Mouse (Mus musculus) mouse trophoblast stem cell (cell line): ENCODE results near the gene Orai3.
"Not testable (repeated sequence)": the region's sequence is repeated elsewhere in the genome, so short reads cannot be mapped to it uniquely, and the experiment has no call there.

ENCODE experiments used
- in situ Hi-C, 2 experiments: fragments of 300-500 bp; cut with MseI, MboI; formaldehyde crosslinking; loops; 2 replicates in 1 of 2; 3 replicates in 1 of 2; pipeline ENCODE4 v1.15.1; 2025

Gene Orai3

DNA sequence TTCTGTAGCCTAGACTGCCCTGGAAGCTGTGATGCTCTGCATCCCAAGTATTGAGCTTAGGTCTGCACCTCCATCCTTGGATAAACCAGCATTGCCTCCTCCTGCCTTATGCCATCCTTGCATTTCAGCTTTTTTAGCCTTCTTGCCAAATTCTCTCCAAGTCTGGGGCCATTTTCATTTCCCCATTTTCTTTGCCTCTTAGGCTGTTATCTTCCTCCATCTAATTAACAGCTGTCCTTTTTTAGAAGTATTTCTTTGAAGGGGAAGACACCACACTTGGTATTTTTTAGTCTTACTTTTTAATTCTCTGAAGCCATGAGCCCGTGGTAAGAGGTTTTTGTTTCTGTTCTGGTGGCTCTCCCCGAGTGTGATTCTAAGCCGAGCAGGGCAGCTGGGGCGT is 6.0 kb upstream of the Orai3 start:
- in situ Hi-C loops = loop anchor here in 1 of 2 experiments (5.0 kb wide), 1 partner anchor 41 kb away; no protein-coding TSS in a partner anchor

DNA sequence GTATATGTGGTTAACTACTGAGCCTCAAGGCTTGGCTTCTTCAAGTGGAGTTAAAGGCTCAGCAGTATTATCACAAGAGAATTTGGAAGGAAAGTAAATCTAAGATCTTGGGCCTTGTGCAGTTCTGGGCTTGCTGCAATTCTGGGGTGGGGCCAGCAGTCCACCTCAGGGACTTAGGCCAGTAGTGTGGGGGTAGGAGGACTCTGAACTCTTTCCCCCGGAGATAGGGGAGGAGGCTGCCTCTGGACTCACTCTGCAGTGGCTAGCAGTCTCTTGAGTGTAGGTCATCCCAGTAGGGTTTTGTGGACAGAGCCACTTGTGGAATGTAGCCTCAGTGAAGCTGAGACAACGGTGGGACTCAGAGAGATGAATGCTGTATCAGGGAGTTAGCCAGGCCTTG is 3.9 kb upstream of the Orai3 start:
- in situ Hi-C loops = no loop called here

DNA sequence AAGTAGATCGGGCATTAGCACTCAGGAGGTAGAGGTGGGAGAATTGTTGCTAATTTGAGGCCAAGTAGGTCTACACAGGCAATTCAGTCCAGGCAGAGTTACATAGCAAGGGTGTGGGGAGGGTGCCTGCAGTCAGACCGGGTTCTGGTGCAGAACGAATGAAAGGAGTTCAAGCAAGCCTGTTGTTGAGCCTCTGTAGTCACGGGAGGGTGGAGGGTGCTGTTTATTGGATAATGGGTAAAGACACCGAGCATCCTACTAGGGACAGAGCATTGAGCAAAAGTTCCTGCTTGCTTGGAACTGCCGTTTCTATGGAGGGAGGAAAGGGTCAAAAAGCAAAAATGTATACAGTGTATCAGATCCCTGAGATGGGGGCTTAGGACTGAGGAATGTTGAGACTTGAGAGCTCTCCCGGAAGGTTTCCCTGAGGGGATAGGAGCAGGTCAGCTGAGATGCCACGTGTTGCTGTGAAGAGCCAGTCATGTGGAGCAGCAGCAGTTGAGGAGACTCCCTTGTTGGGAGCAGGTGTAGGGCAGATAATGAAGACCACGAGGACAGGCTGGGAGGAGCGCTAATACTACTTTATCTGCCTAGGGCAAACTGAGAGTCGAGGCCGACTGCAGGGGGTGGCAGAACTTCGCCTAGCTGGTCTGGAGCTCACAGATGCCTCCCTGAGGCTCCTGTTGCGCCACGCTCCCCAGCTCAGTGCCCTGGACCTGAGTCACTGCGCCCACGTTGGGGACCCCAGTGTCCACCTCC is 2.6 kb upstream of the Orai3 start:
- in situ Hi-C loops = no loop called here

DNA sequence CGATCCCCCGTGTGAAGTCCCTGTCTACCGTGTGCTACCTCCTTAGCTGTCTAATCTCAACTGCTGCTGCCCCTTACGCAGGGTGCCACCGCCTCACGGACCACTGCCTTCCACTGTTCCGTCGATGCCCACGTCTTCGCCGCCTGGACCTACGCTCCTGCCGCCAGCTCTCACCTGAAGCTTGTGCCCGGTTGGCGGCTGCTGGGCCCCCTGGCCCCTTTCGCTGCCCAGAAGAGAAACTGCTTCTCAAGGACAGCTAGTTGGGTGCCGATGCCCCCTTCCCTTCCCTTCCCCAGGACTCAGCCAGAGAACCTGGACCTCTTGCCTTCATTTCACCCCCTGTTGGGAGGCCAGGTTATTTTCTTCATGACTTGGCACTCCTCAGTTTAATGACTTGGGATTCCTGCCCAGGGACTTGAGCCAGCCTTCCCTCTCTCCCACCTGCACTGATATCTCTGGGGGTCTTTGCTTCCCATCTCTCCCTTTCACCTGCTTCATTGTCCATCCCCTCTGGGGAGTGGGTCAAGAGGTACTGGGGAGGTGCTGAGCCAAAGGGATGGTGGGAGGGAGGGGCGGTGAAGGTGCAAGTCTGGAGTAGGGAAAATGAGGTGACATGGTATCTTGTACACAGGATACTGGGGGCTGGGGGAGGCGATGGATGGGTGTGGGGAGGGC is 1.8 kb upstream of the Orai3 start:
- in situ Hi-C loops = no loop called here

DNA sequence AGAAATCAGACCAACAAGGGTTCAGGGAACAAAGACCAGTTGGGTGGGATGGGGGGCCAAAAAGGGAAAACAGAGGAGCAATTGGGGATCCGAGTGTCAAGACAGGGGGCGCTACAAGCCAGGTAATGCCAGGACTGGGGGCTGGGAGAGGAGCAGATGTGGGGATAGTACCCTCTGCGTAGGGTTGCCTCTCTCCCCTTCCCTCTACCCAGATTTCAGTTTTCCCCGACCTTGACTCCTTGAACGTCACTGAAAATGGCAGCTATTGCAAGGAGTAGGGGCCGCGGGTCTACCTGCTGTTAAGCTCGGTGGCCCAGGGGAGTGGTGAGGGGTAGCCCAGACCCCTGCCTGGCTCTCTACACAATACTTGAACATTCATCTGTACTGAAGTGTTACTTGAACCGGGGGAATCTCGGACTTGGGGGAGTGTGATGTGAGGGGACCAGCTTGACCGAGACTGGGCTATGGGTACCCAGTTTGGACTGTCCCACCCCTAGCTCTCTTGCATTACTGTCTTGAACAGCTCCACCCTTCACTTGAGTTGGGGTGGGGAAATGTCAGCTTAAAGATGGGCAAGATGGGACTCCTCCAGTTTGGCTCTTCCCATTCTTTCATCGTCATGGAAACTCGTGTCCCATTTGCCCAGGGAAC is 1.1 kb upstream of the Orai3 start:
- in situ Hi-C loops = no loop called here

DNA sequence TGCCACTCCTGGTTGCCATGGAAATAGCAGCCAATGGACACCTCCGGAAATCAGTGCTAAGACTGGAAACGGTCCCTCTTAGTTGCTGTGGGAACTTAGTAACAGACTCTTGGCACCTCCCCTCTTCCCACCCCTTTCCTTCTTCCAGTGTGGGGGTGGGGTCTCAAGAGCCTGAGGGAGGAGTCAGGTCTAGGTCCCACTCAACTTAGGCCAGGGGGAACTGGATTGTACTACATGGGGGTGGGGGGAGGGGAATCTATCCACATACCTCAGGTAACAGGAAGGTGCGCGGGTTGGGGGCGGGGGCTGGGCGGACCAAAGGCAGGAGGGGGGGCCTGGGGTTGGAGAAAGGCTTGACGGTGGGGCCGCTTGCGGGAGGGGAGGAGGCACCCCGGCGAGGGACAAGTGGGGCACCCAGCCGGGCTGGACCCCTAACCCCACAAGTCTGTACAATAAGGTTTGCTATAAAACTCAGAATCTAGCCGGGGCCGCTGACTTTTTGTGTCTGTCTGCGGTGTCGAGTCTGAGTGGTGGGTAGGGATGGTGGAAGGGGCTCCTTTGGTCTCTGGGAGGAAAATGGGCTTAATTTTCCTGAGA is 520 bp upstream of the Orai3 start:
- in situ Hi-C loops = no loop called here

DNA sequence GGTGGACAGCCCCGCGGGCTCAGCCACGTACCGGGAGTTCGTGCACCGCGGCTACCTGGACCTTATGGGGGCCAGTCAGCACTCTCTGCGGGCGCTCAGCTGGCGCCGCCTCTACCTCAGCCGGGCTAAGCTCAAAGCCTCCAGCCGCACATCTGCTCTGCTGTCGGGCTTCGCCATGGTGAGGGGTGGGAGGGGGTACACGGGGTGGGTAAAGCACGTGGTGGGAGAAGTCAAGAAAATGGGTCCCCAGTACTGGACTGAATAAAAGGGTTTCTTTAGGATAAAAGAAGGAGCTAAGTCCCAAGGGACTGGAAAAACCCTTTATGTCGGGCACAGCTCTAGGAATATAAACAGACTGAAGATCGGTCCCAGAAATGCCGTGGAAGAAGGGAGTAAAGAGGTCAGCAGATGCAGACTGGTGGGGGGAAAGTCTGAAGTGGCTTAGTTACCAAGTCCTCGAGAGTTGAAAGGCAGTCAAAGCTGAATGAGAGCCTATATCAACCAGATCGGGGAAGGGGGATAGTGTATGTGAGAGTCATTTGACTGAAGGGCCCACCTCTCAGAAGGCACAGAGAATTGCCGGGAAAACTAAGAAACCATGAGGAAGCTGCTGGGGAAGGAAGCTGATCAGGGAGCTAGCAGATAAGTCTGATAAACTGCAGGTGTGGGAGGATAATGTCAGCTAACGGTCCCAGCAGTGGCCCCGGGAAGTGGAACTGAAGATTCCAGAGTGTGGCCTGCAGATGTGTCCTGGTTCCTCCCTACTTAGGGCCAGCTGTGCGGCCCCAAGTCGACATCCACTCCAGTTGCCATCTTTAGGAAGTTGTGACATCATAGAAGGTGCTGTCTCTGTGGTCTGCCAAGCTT is 657 bp downstream of the Orai3 start:
- in situ Hi-C loops = no loop called here

DNA sequence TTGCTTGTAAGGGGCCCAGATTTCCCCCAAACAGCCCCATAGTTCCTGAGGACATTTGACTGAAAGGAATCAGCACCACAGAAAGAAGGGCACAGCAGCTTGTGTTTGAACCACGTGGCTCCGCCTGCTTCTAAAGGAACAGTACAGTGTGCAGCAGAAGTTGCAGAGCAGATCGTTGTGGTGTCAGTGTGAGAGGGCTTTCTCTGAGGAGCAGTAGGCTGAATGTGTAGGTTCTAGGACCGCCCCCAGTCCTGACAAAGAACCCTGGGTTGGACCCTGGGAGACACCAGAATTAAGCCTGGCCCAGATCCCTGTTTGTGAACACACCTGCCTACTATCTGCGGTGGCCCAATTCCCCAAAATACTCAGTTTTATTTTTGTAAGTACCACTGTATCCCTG is 1.6 kb downstream of the Orai3 start:
- in situ Hi-C loops = no loop called here

DNA sequence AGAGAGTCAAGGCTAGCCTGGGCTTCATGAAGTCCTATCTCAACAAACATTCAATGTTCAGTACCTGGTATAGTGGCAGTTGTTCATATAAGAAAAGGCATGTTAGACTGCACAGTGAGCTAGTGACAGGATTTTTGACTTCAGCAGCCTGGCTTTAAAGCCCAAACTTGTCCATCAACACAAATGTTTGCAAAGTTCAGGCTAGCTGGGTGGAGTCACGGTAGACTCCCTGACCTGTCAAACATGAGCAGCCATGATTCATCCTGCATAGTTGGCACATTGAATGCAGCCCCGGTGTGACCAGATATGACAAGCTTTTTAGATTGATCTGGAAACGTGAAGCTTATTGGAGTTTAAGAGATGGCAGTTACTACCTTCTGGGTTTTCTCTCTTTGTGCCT is 2.5 kb downstream of the Orai3 start:
- in situ Hi-C loops = no loop called here

DNA sequence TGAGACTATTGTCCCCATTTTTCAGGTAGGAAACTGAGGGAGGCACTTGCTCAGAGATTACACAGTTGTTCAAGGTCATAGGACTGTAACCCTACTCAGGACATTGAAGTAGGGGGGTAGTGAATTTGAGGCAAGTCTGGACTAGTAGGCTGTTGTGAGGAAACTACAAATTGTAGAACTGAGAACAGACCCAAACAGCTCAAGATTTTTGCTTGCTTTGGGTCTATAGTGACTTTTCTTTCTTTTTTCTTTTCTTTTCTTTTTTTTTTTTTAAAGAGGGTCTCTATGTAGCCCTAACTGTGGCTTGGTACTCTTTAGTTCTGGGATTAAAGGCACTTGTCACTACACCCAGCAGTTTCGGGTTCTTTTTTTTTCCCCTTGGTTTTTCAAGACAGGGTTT is 2.9 kb downstream of the Orai3 start:
- in situ Hi-C loops = no loop called here

DNA sequence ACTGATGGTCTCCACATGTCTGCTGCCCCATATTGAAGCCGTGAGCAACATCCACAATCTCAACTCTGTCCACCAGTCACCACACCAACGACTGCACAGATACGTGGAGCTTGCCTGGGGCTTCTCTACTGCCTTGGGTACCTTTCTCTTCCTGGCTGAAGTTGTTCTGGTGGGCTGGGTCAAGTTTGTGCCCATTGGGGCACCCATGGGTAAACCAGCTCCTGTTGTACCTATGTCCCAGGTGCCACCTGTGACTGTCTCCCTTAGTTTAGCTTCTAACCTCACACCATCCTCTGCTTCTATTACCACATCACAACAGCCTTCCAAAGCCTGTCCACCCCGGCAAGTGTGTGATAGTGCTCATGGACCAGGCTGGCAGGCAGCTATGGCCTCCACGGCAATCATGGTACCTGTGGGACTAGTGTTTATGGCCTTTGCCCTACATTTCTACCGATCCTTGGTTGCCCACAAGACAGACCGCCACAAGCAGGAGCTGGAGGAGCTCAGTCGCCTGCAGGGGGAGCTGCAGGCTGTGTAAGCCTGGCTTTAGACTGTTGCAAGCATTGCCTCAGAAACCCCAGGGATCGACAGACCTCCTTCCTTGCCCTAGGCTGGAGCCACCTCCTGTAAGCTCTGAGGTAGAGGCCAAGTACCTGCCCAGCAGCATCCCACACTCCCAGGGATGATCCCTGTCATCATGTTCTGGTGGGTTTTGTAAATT is 4.2 kb downstream of the Orai3 start:
- in situ Hi-C loops = no loop called here

DNA sequence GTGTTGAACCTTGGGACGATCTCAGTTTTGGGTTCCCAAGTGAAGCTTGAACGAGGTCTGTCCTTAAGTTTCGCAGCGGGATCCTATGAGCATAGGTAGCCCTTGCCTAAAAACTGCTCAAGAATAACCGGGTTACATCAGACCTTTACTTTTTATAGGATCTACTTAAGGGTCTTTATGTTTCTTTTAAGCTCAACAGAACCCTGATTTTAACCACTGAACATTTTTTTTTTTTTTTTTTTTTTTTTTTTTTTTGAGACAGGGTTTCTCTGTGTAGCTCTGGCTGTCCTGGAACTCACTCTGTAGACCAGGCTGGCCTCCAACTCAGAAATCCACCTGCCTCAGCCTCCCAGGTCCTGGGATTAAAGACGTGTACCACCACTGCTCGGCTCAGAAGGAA is 6.2 kb downstream of the Orai3 start:
- in situ Hi-C loops = not testable (repeated sequence)

DNA sequence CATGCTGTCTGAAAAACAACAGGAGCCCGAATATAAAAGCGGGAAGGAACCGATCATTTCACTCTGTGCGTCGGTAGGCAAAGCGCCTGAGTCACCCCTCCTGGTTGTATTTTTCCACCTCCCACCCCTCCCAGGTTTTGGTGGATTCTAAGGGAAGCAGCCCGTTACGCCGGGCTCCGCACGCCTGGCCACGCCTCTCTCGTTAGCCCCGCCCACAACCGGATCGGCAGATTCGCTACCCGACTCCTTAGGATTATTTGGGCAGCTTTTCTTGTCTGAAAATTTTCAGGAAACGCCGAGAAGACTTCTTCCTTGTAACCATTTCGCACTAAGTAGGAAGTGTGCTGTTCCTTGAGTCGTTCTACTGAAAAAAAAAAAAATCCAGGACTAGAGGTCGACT is 6.8 kb downstream of the Orai3 start, which contains the start of gene Setd1a:
Gene Setd1a (plus strand): TSS at position 245 of the 400 bp plus-strand sequence.
- in situ Hi-C loops = no loop called here

DNA sequence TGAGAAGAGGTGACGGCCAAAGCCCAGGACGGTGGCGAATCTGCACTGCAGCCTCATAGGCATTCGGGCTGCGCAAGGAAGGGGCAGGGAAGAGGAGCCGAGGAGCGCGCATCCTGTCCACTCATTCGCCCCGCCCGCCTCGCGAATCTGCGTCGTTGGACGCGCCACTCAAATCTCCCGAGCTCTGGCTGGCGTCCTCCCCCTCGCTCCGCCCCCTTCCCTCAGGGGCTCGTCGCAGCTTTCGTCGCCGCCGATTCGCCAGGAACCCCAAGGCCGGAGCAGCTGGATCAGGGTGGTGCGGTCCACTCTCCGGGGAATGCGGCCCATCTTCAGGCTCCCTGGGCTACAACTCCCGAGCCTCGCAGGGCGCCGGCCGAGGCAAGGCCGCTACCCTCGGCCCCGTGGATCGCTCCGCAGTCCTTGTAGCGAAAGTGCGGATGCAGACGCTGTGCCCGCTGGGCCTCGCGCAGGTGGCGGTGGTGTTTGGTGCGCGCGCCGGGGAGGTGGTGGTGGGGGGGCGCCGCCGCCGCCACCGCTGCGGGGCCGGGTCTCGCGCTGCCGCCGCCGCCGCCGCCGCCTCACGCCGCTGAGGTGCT is 7.4 kb downstream of the Orai3 start:
- in situ Hi-C loops = no loop called here

DNA sequence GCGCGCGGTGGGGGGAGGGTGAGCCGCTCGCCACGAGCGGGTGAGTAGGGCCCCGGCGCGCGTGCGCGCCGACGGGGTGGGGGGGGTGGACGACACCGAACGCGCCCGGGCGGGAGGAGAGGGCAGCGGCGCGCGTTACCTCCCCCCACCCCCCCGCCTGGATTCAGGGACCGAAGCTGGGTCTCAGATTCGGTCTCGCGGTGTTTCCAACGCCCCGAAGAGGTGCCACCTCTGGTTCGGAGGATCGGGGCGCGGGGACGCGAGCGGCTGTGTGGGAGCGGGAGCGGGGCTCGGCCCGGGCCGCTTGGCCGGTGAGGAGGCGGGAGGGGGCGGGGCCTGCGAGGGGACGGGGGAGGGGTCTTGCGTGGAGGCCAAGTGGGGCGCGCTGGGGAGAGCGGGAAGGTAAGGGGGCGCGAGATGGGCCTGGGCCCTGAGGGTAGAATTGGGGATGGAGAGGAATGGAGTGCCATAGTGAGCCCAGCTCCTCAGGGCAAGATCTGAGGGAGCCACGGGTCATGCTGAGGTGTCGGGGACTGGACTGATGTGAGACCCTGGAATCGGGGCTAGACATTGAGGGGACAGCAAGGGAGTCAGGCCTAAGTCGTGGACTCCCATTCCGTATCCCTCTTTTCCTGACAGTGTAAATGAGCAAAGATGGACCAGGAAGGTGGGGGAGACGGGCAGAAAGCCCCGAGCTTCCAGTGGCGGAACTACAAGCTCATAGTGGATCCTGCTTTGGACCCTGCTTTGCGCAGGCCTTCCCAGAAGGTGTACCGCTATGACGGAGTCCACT is 8.1 kb downstream of the Orai3 start:
- in situ Hi-C loops = no loop called here

DNA sequence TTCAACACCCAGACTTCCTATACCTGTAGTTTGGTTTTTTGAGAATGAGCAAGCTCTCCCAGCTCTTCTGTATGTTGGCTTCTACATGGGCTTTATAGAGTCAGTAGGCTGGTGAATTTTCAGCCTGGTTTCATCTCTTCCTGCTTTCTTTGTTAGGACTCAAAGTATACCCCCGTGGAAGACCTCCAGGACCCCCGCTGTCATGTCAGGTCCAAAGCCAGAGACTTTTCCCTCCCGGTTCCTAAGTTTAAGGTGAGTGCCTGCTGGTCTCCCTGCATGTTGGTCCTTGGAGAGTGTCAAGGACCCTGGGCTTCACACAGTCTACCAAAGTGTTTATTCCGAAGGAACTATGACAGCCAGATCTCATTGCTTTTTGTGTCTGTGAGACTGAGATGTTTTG is 8.7 kb downstream of the Orai3 start:
- in situ Hi-C loops = no loop called here

DNA sequence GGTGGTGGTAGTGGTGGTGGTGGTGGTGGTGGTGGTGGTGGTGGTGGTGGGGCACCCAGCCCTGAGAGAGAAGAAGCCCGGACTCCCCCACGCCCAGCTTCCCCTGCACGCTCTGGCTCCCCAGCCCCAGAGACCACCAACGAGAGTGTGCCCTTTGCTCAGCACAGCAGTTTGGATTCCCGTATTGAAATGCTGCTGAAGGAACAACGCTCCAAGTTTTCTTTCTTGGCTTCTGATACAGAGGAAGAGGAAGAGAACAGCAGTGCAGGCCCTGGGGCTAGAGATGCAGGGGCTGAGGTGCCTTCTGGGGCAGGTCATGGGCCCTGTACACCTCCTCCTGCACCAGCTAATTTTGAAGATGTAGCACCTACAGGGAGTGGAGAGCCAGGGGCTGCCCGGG is 15.7 kb downstream of the Orai3 start, which contains the start of gene Gm49388:
Gene Gm49388 (plus strand): TSS at position 301 of the 400 bp plus-strand sequence.
- in situ Hi-C loops = no loop called here

DNA sequence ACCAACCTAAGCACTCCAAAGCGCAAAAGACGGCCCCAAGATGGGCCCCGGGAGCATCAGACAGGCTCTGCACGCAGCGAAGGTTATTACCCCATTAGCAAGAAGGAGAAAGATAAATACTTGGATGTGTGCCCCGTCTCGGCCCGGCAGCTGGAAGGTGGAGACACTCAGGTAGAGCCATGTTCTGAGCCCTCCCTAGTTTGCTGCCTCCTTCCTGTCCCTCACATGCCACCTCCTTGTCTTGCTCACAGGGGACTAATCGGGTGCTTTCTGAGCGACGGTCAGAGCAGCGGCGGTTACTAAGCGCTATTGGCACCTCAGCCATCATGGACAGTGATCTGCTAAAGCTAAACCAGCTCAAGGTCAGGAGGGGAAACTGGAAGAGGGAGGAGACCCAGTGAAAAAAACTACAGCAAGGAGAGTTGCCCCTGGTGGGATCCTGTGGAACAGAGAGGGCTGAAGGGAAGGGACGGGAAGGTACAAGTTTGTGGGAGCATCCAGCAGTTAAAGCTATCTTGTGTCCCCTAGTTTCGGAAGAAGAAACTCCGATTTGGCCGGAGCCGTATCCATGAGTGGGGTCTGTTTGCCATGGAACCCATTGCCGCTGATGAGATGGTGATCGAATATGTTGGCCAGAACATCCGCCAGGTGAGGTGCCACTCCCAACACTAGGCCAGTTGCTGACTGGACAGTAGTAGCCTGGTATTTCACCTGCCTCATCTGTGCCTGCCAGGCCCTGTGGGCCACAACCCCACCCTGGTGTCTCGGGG is 27.6 kb downstream of the Orai3 start:
- in situ Hi-C loops = no loop called here

DNA sequence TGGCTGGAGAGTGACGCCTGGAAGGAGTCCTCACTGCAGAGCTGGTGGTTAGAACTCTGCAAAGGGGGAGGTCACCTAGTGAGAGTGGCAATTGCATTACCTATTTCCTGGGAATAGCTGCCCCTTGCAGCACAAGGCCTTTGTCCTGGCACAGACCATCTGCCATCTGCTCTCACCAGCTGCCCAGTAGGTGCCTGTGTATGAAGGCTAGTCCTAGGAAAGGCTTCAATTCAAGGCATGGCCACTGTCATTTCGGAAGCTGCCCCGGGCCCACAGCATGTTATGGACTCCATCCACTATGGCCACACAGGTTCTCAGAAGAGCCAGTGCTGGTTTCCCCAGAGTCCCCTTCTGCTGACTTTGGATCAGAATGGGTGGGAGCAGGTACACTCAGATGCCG is 29.0 kb downstream of the Orai3 start:
- in situ Hi-C loops = no loop called here
